Mouse (Mus musculus): ENCODE results near the gene Ngdn. TPM values are rescaled to one million over a fixed set of nuclear protein-coding genes. Genes with fewer than 3 reads are reported as not detected.

Ngdn gene
- total and polyA plus RNA-seq, 3 experiments: 140 to 148 TPM; not detected in 1

DNA sequence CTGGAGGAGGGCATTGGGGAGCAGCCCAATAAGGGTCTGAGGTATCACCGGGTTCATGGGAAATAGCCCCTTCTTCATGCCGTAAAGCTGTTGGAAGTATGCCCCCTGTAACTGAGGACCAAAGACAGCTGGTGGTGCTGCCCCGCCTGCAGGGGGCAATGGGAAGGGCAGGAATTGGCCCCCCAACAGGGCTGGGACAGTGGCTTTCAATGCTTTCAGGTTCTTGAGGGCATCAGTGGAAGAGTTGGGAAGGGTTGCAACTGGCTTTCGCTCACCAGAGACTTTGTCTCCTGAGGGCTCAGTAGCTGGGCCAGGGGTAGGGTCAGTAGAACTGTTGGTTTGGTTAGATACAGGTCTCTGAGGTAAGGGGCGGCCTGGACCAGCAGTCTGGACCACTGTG, 47.9 kb downstream of the Ngdn start:
- Histone ChIP-seq H3K9ac (ENCODE audit: control insufficient read depth, low read depth, low read length, poor library complexity, severe bottlenecking) (no peak overlapping the region), H3K36me3 (ENCODE audit: control insufficient read depth in 1 of 2, insufficient read depth in 2 of 2, low read length in 2 of 2) (peaks cover 0 to 10% of the 10 kb centered on the region in 2 experiments; a peak in 2 of 4 replicates), H3K27ac (ENCODE audit: control insufficient read depth, low read depth, low read length) (no peak overlapping the region), H3K4me1 (ENCODE audit: control insufficient read depth in 1 of 2, insufficient read depth in 2 of 2, low read length in 2 of 2) (peaks cover 0 to 8% of the 10 kb centered on the region in 2 experiments; a peak in 3 of 4 replicates), H3K4me3 (ENCODE audit: control insufficient read depth in 1 of 2, insufficient read depth in 1 of 2, low read depth in 2 of 2, low read length in 2 of 2) (no peak overlapping the region), H3K27me3 (ENCODE audit: control insufficient read depth in 1 of 2, insufficient read depth in 2 of 2, low read length in 2 of 2) (no peaks in the 10 kb centered on the region), H3K9me3 (replicated peaks; ENCODE audit: insufficient read depth, low read length) (no peaks in the 10 kb centered on the region), H3K79me2 (ENCODE audit: control insufficient read depth, insufficient read depth, low read length, poor library complexity) (no peaks in the 10 kb centered on the region)
- DNase-seq (ENCODE audit: low read depth, low spot score): no peak
- TF ChIP-seq TBP (IDR thresholded peaks at IDR 0.05; ENCODE audit: low read depth, low read length) (no peak), SMC3 (IDR thresholded peaks at IDR 0.05; ENCODE audit: low read depth, low read length) (no peak), EP300 (IDR thresholded peaks at IDR 0.05; ENCODE audit: low read depth in 1 of 2, low read length in 2 of 2) (no peak), RCOR1 (IDR thresholded peaks at IDR 0.05; ENCODE audit: low read depth, low read length) (no peak), NELFE (IDR thresholded peaks at IDR 0.05; ENCODE audit: low read depth, low read length) (no peak), MYB (IDR thresholded peaks at IDR 0.05; ENCODE audit: low read depth, low read length) (no peak), ZKSCAN1 (IDR thresholded peaks at IDR 0.05; ENCODE audit: low read depth, low read length) (no peak), MAX (IDR thresholded peaks at IDR 0.05; ENCODE audit: low read length) (no peak), POLR2A (IDR thresholded peaks at IDR 0.05; ENCODE audit: control insufficient read depth in 1 of 2, insufficient read depth in 1 of 2, low read depth in 1 of 2, low read length in 2 of 2, poor library complexity in 1 of 2) (no peak), ELF1 (IDR thresholded peaks at IDR 0.05; ENCODE audit: low read depth, low read length) (no peak), NRF1 (IDR thresholded peaks at IDR 0.05; ENCODE audit: insufficient read depth, low read depth, low read length, poor library complexity, severe bottlenecking) (no peak), MAZ (IDR thresholded peaks at IDR 0.05; ENCODE audit: low read depth, low read length) (no peak), JUND (IDR thresholded peaks at IDR 0.05; ENCODE audit: low read depth, low read length) (no peak), MAFK (IDR thresholded peaks at IDR 0.05; ENCODE audit: borderline replicate concordance, low read depth, low read length) (no peak), SIN3A (IDR thresholded peaks at IDR 0.05; ENCODE audit: low read length) (no peak)

DNA sequence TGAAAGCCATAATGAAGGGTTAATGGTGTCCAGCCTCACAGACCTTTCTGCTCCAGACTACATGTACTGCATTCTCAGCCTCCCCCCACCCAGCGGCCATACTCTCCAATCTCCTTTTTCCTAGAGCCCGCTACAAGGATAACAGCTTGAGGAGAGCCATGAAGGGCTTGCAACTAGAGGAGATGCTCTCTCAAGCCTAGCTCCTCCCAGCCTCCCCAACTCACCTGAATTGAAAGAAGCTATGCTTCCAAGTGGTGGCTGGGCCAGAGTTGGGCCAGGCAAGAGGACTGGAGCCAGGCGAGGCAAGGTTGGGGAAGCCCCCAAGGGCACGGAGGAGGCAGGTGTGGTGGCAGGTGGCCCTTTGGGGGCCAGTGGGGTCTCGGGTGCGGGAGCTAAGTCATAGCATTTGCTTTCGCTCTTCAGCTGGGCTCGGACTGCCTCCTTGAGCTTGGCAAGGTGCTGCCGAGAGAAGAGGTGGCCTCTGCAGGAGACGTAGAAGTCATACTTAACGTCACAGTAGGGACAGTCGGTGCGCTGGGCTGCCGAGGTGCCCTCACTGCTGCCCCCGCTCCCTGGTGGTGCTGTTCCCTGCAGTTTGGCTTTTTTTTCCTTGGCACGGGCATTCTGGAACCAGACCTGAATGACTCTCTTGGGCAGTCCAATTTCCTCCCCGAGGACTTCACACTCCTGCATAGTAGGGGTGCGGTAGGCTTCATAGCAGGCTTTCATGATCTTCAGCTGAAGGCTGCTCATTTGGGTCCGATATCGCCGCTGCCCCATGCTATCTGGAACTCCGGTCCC, 48.5 kb downstream of the Ngdn start:
- DNase-seq (ENCODE audit: low read depth, low spot score): no peak
- no peaks in the 10 kb centered on the region for H3K27me3 ChIP-seq (ENCODE audit: control insufficient read depth in 1 of 2, insufficient read depth in 2 of 2, low read length in 2 of 2)
- no peaks in the 10 kb centered on the region for H3K79me2 ChIP-seq (ENCODE audit: control insufficient read depth, insufficient read depth, low read length, poor library complexity)
- TF ChIP-seq MAX (IDR thresholded peaks at IDR 0.05; ENCODE audit: low read length) (no peak), TAL1 (IDR thresholded peaks at IDR 0.05; ENCODE audit: low read length) (no peak), CHD2 (IDR thresholded peaks at IDR 0.05; ENCODE audit: low read length) (no peak), CTCF (IDR thresholded peaks at IDR 0.05 in 2 of 3, conservative IDR thresholded peaks at IDR 0.05 in 1 of 3; ENCODE audit: control insufficient read depth in 1 of 3, insufficient read depth in 1 of 3, low read depth in 2 of 3, low read length in 3 of 3, poor library complexity in 1 of 3, severe bottlenecking in 1 of 3) (no peak), EP300 (IDR thresholded peaks at IDR 0.05; ENCODE audit: low read depth in 1 of 2, low read length in 2 of 2) (no peak), ZC3H11A (IDR thresholded peaks at IDR 0.05; ENCODE audit: low read depth, low read length) (no peak), ZNF384 (IDR thresholded peaks at IDR 0.05; ENCODE audit: low read depth, low read length) (no peak), E2F4 (IDR thresholded peaks at IDR 0.05; ENCODE audit: borderline replicate concordance, low read depth, low read length) (no peak), BHLHE40 (IDR thresholded peaks at IDR 0.05; ENCODE audit: borderline replicate concordance, low read depth, low read length) (no peak), NELFE (IDR thresholded peaks at IDR 0.05; ENCODE audit: low read depth, low read length) (no peak), POLR2AphosphoS5 (IDR thresholded peaks at IDR 0.05; ENCODE audit: borderline replicate concordance, low read depth, low read length) (no peak), MYC (IDR thresholded peaks at IDR 0.05; ENCODE audit: low read depth, low read length) (no peak), GATA1 (IDR thresholded peaks at IDR 0.05; ENCODE audit: low read depth, low read length) (no peak)
- peaks cover 0 to 8% of the 10 kb centered on the region in 2 experiments; a peak in 3 of 4 replicates for H3K4me1 ChIP-seq (ENCODE audit: control insufficient read depth in 1 of 2, insufficient read depth in 2 of 2, low read length in 2 of 2)
- H3K9me3 ChIP-seq (replicated peaks; ENCODE audit: insufficient read depth, low read length): no peaks in the 10 kb centered on the region
- H3K4me3 ChIP-seq (ENCODE audit: control insufficient read depth in 1 of 2, insufficient read depth in 1 of 2, low read depth in 2 of 2, low read length in 2 of 2): no peak overlapping the region
- no peak overlapping the region for H3K27ac ChIP-seq (ENCODE audit: control insufficient read depth, low read depth, low read length)
- H3K9ac ChIP-seq (ENCODE audit: control insufficient read depth, low read depth, low read length, poor library complexity, severe bottlenecking): no peak overlapping the region
- H3K36me3 ChIP-seq (ENCODE audit: control insufficient read depth in 1 of 2, insufficient read depth in 2 of 2, low read length in 2 of 2): peaks cover 0 to 10% of the 10 kb centered on the region in 2 experiments; a peak in 2 of 4 replicates
